Mouse (Mus musculus): ENCODE measurements at regions not wholly inside any gene's neighbourhood (a gene's known extent, or its start where the extent isn't known, plus 50 kb on each side); places are given as distances from the start of the nearest gene placed in this dataset.

GRCm38 (mm10) chr10:43740204-43740865 lies 161.2 kb downstream of the Qrsl1 start:
- no peak overlapping the region for H3K27ac ChIP-seq (ENCODE audit: low read depth, low read length)
- no peak overlapping the region for H3K4me3 ChIP-seq (ENCODE audit: low read length)
- no peak for ATAC-seq (ENCODE audit: low FRiP score, low TSS enrichment)
- no peaks in the 10 kb centered on the region for H3K9me3 ChIP-seq (ENCODE audit: control insufficient read depth, low read length)
- H3K9ac ChIP-seq (ENCODE audit: low read depth, low read length): no peak overlapping the region
- WGBS: 44% methylated on average over 13 of the region's 13 CpGs
- H3K4me2 ChIP-seq (replicated peaks; ENCODE audit: low read depth, low read length): no peak overlapping the region
- H3K36me3 ChIP-seq (ENCODE audit: control insufficient read depth, insufficient read depth, low read length): no peaks in the 10 kb centered on the region
- H3K27me3 ChIP-seq (ENCODE audit: control insufficient read depth, insufficient read depth, low read length): no peaks in the 10 kb centered on the region
- H3K4me1 ChIP-seq (ENCODE audit: control insufficient read depth, insufficient read depth, low read length): peaks cover 11% of the 10 kb centered on the region; the same call in 1 of the 2 replicates

GRCm38 (mm10) chr10:43741361-43742084 lies 160.0 kb downstream of the Qrsl1 start:
- no peak overlapping the region for H3K27ac ChIP-seq (ENCODE audit: low read depth, low read length)
- H3K9me3 ChIP-seq (ENCODE audit: control insufficient read depth, low read length): no peaks in the 10 kb centered on the region
- WGBS: 60% methylated on average over 18 of the region's 18 CpGs
- H3K4me1 ChIP-seq (ENCODE audit: control insufficient read depth, insufficient read depth, low read length): peaks cover 11% of the 10 kb centered on the region; the same call in 1 of the 2 replicates
- H3K9ac ChIP-seq (ENCODE audit: low read depth, low read length): no peak overlapping the region
- no peak overlapping the region for H3K4me3 ChIP-seq (ENCODE audit: low read length)
- no peaks in the 10 kb centered on the region for H3K27me3 ChIP-seq (ENCODE audit: control insufficient read depth, insufficient read depth, low read length)
- no peaks in the 10 kb centered on the region for H3K36me3 ChIP-seq (ENCODE audit: control insufficient read depth, insufficient read depth, low read length)
- no peak for ATAC-seq (ENCODE audit: low FRiP score, low TSS enrichment)
- no peak overlapping the region for H3K4me2 ChIP-seq (replicated peaks; ENCODE audit: low read depth, low read length)

DNA sequence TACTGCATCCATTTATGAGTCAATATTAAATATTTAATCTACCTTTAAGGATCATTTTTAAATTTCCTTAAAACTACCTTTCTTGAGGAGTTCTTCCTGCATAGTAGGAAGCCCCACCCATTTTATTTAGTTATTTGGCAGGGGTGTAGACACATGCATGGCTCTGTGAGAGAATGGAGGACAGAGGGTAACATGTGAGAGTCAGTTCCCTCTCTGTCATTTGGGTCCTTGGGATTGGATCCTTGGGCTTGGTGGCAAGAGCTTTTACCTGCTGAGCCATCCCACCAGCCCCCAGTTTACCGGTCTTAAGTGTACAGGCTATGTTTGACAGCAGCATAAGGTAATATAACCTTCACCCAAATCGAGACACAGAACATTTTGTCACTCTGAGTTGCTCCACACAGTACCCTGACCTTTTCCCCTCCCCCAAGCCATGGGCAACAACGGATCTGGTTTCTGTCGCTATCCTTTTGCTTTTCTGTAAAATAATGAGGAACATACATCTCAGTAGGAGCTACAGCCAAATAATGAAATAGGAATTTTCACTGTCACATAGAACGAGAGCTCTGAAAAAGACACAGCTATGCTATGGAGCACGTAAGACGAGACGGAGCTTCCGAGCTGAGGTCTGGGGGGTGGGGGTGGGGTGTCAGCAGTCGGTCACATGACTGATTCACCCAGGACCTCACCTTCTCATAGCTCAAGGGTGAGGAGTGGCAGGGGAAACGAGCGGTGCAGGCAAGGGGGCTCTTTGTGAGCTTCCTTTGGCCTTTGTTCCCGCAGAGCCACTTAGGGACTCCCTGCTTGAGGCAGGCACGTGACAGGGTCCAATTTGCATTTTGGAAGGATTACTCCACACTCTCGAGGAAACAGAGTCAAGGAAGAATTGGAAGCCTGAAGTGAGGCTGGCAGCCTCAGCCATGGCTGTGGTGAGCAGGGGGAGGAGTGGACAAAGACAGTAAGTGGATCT lies 159.2 kb downstream of the Qrsl1 start:
- Histone ChIP-seq H3K36me3 (ENCODE audit: control insufficient read depth, insufficient read depth, low read length) (no peaks in the 10 kb centered on the region), H3K27me3 (ENCODE audit: control insufficient read depth, insufficient read depth, low read length) (no peaks in the 10 kb centered on the region), H3K4me1 (ENCODE audit: control insufficient read depth, insufficient read depth, low read length) (peaks cover 11% of the 10 kb centered on the region; the same call in 1 of the 2 replicates), H3K9me3 (ENCODE audit: control insufficient read depth, low read length) (no peaks in the 10 kb centered on the region), H3K9ac (ENCODE audit: low read depth, low read length) (peak overlapping the region; percentile 28), H3K27ac (ENCODE audit: low read depth, low read length) (no peak overlapping the region), H3K4me3 (ENCODE audit: low read length) (peak overlapping the region; percentile 10; the same call in 1 of the 2 replicates), H3K4me2 (replicated peaks; ENCODE audit: low read depth, low read length) (peak overlapping the region; percentile 31; the same call in 1 of the 2 replicates)
- peak; percentile 73 for ATAC-seq (ENCODE audit: low FRiP score, low TSS enrichment)
- WGBS: 5% methylated on average over 15 of the region's 15 CpGs

GRCm38 (mm10) chr10:43743188-43744120 lies 158.1 kb downstream of the Qrsl1 start:
- no peak overlapping the region for H3K4me3 ChIP-seq (ENCODE audit: low read length)
- H3K9me3 ChIP-seq (ENCODE audit: control insufficient read depth, low read length): no peaks in the 10 kb centered on the region
- H3K36me3 ChIP-seq (ENCODE audit: control insufficient read depth, insufficient read depth, low read length): no peaks in the 10 kb centered on the region
- no peak overlapping the region for H3K4me2 ChIP-seq (replicated peaks; ENCODE audit: low read depth, low read length)
- no peak for ATAC-seq (ENCODE audit: low FRiP score, low TSS enrichment)
- no peak overlapping the region for H3K27ac ChIP-seq (ENCODE audit: low read depth, low read length)
- H3K9ac ChIP-seq (ENCODE audit: low read depth, low read length): no peak overlapping the region
- no peaks in the 10 kb centered on the region for H3K27me3 ChIP-seq (ENCODE audit: control insufficient read depth, insufficient read depth, low read length)
- WGBS: 95% methylated on average over 7 of the region's 7 CpGs
- peaks cover 11% of the 10 kb centered on the region; the same call in 1 of the 2 replicates for H3K4me1 ChIP-seq (ENCODE audit: control insufficient read depth, insufficient read depth, low read length)

GRCm38 (mm10) chr10:43745931-43746630 lies 155.5 kb downstream of the Qrsl1 start:
- H3K36me3 ChIP-seq (ENCODE audit: control insufficient read depth, insufficient read depth, low read length): no peaks in the 10 kb centered on the region
- peaks cover 12% of the 10 kb centered on the region for H3K4me1 ChIP-seq (ENCODE audit: control insufficient read depth, insufficient read depth, low read length)
- no peak overlapping the region for H3K4me3 ChIP-seq (ENCODE audit: low read length)
- no peaks in the 10 kb centered on the region for H3K9me3 ChIP-seq (ENCODE audit: control insufficient read depth, low read length)
- no peak for ATAC-seq (ENCODE audit: low FRiP score, low TSS enrichment)
- H3K9ac ChIP-seq (ENCODE audit: low read depth, low read length): no peak overlapping the region
- H3K27ac ChIP-seq (ENCODE audit: low read depth, low read length): no peak overlapping the region
- H3K27me3 ChIP-seq (ENCODE audit: control insufficient read depth, insufficient read depth, low read length): no peaks in the 10 kb centered on the region
- WGBS: 60% methylated on average over 8 of the region's 8 CpGs
- no peak overlapping the region for H3K4me2 ChIP-seq (replicated peaks; ENCODE audit: low read depth, low read length)

- 100% methylated on average over 1 of the region's 1 CpGs for WGBS
- no peaks in the 10 kb centered on the region for H3K9me3 ChIP-seq (ENCODE audit: control insufficient read depth, low read length)
- H3K4me3 ChIP-seq (ENCODE audit: low read length): no peak overlapping the region
- no peak for ATAC-seq (ENCODE audit: low FRiP score, low TSS enrichment)
- H3K9ac ChIP-seq (ENCODE audit: low read depth, low read length): no peak overlapping the region
- no peak overlapping the region for H3K4me2 ChIP-seq (replicated peaks; ENCODE audit: low read depth, low read length)
- H3K27me3 ChIP-seq (ENCODE audit: control insufficient read depth, insufficient read depth, low read length): no peaks in the 10 kb centered on the region
- H3K4me1 ChIP-seq (ENCODE audit: control insufficient read depth, insufficient read depth, low read length): peaks cover 14% of the 10 kb centered on the region
- H3K36me3 ChIP-seq (ENCODE audit: control insufficient read depth, insufficient read depth, low read length): no peaks in the 10 kb centered on the region
- H3K27ac ChIP-seq (ENCODE audit: low read depth, low read length): no peak overlapping the region
Observed at GRCm38 (mm10) chr10:43746631-43747001, 154.9 kb downstream of the Qrsl1 start.

- Histone ChIP-seq H3K4me1 (ENCODE audit: control insufficient read depth, insufficient read depth, low read length) (peaks cover 18% of the 10 kb centered on the region), H3K4me2 (replicated peaks; ENCODE audit: low read depth, low read length) (no peak overlapping the region), H3K27ac (ENCODE audit: low read depth, low read length) (no peak overlapping the region), H3K36me3 (ENCODE audit: control insufficient read depth, insufficient read depth, low read length) (no peaks in the 10 kb centered on the region), H3K9ac (ENCODE audit: low read depth, low read length) (no peak overlapping the region), H3K9me3 (ENCODE audit: control insufficient read depth, low read length) (no peaks in the 10 kb centered on the region), H3K27me3 (ENCODE audit: control insufficient read depth, insufficient read depth, low read length) (no peaks in the 10 kb centered on the region), H3K4me3 (ENCODE audit: low read length) (no peak overlapping the region)
- 92% methylated on average over 4 of the region's 4 CpGs for WGBS
- ATAC-seq (ENCODE audit: low FRiP score, low TSS enrichment): no peak
Observed at GRCm38 (mm10) chr10:43747541-43747940, 154.0 kb downstream of the Qrsl1 start.

DNA sequence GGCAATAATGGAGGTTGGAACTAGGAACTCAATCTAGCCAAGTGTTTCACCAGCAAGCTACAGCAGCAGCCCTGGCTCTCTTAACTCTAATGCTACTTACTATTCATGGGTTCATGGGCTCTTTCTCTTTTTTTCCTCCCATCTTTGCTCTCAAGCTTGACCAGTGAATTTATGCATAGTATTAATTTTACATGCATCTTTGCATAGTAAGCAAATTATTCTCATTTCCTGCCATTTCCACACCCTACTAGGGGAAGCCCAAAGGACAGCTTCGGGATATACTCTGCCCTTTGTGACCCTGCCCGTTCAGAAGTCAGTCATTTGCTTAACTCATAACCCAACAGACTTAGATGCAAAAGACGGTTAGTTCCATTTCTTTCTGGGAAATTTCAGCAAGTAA lies 153.2 kb downstream of the Qrsl1 start:
- H3K9ac ChIP-seq (ENCODE audit: low read depth, low read length): no peak overlapping the region
- no peaks in the 10 kb centered on the region for H3K27me3 ChIP-seq (ENCODE audit: control insufficient read depth, insufficient read depth, low read length)
- H3K4me3 ChIP-seq (ENCODE audit: low read length): no peak overlapping the region
- 77% methylated on average over 3 of the region's 3 CpGs for WGBS
- peaks cover 15% of the 10 kb centered on the region for H3K4me1 ChIP-seq (ENCODE audit: control insufficient read depth, insufficient read depth, low read length)
- ATAC-seq (ENCODE audit: low FRiP score, low TSS enrichment): no peak
- H3K36me3 ChIP-seq (ENCODE audit: control insufficient read depth, insufficient read depth, low read length): no peaks in the 10 kb centered on the region
- no peak overlapping the region for H3K4me2 ChIP-seq (replicated peaks; ENCODE audit: low read depth, low read length)
- H3K27ac ChIP-seq (ENCODE audit: low read depth, low read length): no peak overlapping the region
- no peaks in the 10 kb centered on the region for H3K9me3 ChIP-seq (ENCODE audit: control insufficient read depth, low read length)

Data from kidney, embryonic 14.5 days (tissue).